Mouse (Mus musculus): ENCODE measurements at regions not wholly inside any gene's neighbourhood (a gene's known extent, or its start where the extent isn't known, plus 50 kb on each side); places are given as distances from the start of the nearest gene placed in this dataset.

DNA sequence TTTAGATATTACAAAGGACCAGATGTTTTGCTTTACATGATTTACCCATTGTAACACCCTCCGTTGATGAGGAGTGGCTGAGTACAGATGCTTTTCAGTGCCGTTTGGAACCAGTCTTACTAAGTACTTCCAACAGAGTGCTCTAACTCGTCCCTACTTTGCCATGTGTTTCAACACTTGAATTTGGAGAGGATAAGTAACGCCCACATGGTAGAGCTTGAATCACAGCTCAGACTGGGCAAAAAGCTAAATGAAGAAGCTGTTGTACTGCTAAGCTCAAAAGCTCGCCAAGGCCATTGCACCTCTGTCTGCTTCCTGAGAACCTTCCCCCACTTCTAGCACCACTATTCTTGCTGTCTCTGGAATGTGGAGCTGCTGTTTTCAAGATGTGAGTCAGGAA, 471.1 kb downstream of the Nfib start:
- no peak for DNase-seq (ENCODE audit: low spot score)

DNA sequence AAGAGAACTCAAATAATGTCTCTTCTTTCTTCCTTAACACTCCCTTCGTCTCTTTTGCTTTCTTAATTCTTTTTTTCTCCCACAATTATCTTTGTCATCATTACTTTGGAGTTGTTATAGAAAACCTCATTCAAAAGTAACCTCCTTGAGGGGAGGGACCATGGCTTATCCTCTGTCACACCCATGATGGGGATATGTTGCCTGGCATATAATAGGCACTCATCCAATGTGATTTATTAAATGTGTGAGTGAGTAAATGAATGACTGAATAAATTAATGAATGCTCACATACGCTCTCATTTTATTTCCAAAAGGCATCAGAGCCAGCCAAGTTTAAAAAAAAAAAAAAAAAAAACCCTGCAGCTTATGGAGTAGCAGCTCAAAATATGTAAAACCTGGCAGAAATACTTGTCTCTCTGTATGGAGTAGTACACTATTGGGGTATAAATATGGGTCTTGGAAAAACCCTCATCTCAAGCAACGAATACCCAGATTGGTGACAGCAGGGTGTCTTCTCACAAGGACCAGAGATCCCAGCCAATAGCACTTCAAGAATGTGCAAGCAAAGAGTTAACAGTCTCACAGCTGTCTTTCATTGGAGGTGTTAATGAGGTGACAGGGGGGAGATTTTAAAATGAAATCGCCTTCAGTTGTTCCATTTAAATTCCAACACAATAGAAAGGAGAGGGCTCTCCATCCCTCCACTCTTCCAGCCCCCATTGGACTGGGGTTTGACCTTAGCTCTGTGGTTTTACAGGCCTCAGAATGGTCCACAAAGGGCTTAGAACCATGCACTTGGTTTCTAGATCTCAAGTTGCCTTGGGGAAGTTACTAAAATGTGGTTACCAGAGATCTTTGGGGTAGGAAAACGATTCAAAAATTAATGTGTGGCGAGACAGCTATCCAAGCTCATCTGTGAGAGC, 479.1 kb downstream of the Nfib start:
- DNase-seq (ENCODE audit: low spot score): no peak

- DNase-seq (ENCODE audit: low spot score): no peak
Measured at GRCm38 (mm10) chr4:82220724-82221123, 484.8 kb downstream of the Nfib start.

DNA sequence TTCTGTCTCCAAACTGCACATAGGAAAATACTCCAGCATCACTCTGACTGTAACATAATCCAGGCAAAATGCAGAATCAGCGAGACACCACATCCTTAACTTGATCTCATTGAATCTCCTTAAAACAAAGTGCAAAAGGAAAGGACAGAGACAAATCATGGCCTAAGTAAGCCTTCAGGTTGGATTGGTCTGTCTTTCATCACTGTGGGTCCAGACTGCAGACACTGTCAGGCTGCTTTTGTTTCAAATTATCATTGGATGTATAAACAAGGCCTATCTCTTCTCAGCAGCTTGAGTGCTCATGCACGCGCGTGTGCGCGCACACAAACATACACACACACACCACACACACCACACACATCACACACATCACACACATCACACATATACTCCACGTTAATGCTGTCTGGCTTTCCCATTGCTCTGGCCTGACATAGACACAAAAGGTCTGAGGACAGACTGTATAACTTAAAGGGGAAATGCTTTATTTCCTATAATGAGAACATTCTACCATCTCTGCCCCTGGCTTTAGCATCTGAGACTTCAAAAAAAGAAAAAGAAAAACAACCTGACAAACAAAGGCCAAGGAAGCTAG, 485.3 kb downstream of the Nfib start:
- DNase-seq (ENCODE audit: low spot score): no peak

GRCm38 (mm10) chr4:82218616-82219015, 486.9 kb downstream of the Nfib start:
- no peak for DNase-seq (ENCODE audit: low spot score)

DNA sequence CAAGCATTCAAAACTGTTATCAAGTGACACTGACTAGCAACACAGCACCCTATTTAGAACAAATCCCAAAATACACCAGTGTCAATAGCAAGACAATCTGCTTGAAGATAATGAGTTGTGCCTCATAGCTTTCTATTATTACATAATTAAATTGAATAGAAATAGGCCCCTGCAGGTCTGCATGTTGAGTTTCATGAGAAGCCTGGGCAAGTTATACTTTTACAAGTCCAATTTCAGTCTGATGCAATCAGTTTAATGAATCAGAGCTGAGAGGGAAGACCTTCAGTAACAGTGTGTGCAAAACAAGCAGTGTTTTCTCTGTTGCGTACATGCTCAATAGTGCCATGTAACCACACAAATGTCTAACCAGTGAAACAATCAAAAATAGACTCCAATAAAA, 498.5 kb downstream of the Nfib start:
- no peak for DNase-seq (ENCODE audit: low spot score)

- no peak for DNase-seq (ENCODE audit: low spot score)
Measured at GRCm38 (mm10) chr4:82200306-82200705, 505.2 kb downstream of the Nfib start.

- no peak for DNase-seq (ENCODE audit: low spot score)
Measured at GRCm38 (mm10) chr4:82199118-82199517, 506.4 kb downstream of the Nfib start.

GRCm38 (mm10) chr4:82197611-82198010, 507.9 kb downstream of the Nfib start:
- no peak for DNase-seq (ENCODE audit: low spot score)

DNA sequence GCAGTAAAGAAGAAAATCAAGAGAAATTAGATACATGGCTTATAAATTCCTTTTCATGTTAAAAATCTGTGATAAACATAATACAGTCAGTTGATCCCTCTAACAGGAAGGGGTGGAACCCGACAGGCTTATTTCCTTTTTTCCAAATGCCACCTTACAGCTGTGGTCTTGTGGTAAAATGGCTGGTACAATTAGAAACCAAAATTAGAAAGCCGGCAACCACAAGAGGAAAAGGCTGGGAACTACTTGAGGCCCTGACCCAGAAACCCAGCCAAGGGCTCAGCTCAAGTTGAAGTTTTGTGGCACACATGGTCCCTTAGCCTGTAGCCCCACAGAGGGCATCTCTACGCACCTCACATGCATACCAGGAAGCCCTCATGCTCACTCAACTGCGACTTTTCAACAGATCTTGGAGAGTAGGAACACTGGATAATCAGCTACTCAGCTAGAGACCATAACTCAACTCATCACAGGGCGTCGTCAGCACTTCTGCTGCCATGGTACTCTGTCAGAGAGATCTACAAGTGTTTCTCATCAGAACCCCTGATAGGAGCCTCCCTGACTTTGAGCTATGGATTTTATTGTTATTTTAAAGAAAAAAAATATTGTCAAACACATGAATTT, 509.4 kb downstream of the Nfib start:
- no peak for DNase-seq (ENCODE audit: low spot score)

GRCm38 (mm10) chr4:82193905-82194304, 511.6 kb downstream of the Nfib start:
- no peak for DNase-seq (ENCODE audit: low spot score)

DNA sequence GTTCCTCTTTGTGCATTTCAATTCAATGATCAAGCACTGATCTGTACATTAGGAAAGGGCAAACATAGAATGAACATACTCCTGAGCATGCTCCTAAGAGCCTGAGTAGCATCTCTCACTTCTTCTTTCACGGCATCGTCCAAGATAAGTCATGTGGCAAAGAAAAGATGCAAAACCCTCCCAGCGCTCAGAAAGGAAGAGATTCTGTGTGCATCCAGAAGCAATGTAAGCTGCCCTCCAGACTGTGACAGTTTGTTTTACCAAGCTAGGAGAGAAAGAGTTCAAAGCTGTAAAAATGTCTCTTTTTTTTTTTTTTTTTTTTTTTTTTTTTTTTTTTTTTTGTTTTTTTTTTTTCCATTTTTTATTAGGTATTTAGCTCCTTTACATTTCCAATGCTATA, 518.7 kb downstream of the Nfib start:
- DNase-seq (ENCODE audit: low spot score): no peak

GRCm38 (mm10) chr4:82183974-82184373, 521.6 kb downstream of the Nfib start:
- no peak for DNase-seq (ENCODE audit: low spot score)

DNA sequence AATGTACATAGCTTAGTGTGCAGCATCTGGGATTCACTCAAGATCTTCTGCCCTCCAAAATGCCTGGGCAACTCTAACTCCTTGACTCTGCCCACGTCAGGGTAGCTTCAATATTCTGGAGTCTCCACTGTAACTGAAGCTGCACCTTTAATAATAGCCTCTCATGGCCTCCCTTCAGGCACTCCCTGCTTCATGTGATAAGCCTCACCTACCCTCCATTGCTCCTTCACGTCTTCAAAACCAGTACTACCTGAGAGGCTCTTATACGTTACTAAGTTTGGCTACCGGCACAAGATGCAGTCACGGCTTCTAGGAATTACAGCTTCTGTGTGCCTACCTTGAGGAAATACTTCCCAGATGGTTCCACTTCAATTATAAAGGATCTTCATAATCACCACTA, 527.4 kb downstream of the Nfib start:
- DNase-seq (ENCODE audit: low spot score): no peak

GRCm38 (mm10) chr4:82176723-82177122, 528.8 kb downstream of the Nfib start:
- no peak for DNase-seq (ENCODE audit: low spot score)

GRCm38 (mm10) chr4:82173461-82174085, 532.0 kb downstream of the Nfib start:
- no peak for DNase-seq (ENCODE audit: low spot score)

DNA sequence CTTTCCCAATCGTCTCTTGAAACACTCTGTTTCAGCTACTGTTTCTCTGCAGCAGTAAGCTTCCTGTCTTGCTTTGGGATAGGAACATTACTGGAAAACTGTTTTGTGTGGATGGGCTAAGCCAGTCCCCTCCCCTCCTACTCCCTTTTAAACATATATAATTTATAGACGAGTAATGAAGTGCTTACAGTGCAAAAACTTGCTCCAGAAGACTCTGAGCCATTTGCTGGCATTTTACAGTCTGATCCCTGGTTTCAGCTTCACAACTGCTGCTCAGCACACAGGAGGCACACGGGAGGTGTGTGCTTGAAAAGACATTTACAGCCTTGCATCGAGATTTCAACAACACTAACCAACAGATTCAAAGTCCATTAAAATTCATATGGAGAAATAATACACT, 534.6 kb downstream of the Nfib start:
- no peak for DNase-seq (ENCODE audit: low spot score)

GRCm38 (mm10) chr4:82168032-82168431, 537.5 kb downstream of the Nfib start:
- DNase-seq (ENCODE audit: low spot score): no peak

- no peak for DNase-seq (ENCODE audit: low spot score)
Measured at GRCm38 (mm10) chr4:82167396-82167795, 538.2 kb downstream of the Nfib start.

DNA sequence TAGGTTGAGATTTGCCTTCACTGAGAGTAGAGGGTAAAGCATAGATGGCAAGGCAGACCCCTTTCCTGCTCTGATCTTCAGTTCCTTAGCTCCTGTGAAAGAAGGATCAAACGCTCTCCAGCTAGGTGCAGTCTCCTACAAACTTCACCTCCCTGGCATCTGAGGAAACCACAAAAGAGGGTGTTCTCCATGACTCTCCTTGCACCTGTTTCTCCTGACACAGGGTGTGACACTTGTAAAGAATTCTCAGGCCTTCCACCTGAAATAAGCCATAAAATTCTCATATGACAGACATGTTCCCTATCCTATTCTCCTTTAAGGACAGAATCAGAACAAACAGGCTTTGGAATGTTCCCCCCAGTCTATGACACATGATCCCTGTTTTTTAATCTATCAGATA, 538.7 kb downstream of the Nfib start:
- no peak for DNase-seq (ENCODE audit: low spot score)

DNA sequence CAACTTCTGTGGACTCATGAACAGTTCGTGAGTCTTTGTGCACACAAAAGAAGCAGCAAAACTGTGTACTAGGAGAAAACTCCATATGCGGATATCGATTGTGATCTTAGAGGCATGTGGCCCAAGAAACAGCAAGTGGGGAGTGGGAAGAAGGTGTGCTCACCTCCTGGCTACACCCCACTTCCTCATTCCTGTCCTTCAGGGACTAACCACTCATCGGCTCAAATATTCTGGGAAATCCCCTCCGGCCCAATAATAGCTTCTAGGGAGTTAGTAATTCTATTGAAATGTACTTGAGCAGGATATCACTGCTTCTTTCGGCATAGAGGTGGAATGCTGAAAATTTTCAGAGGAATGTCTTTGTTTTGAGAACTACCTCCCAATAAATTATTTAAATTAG, 539.5 kb downstream of the Nfib start:
- no peak for DNase-seq (ENCODE audit: low spot score)

GRCm38 (mm10) chr4:82164058-82164457, 541.5 kb downstream of the Nfib start:
- DNase-seq (ENCODE audit: low spot score): no peak

GRCm38 (mm10) chr4:82161818-82162217, 543.7 kb downstream of the Nfib start:
- no peak for DNase-seq (ENCODE audit: low spot score)

Data from ovary, postnatal 36 days (tissue).